Mouse (Mus musculus): Measurements from ENCODE around the gene Prl2c5. TPM values are rescaled to one million over a fixed set of nuclear protein-coding genes. Genes with fewer than 3 reads are reported as not detected.
"Not testable (repeated sequence)": the region's sequence is repeated elsewhere in the genome, so short reads cannot be mapped to it uniquely, and the experiment has no call there.

The Prl2c5 gene
- not detected in 2 replicates for polyA plus RNA-seq (2014; fragmentation: Nextera tagmentation; extraction: Ambion mirVana)

GRCm38 (mm10) chr13:13182415-13182814 lies at the start of gene Prl2c5:
Gene Prl2c5, plus strand, starts transcription at chr13:13182715.
- 64% methylated on average over 2 of the region's 2 CpGs for WGBS
- not testable (repeated sequence) for H3K4me2 ChIP-seq (ENCODE audit: low read depth, low read length, severe bottlenecking); H3K27me3 ChIP-seq (ENCODE audit: control insufficient read depth, insufficient read depth, low read length); H3K9ac ChIP-seq (ENCODE audit: low read length); H3K27ac ChIP-seq (ENCODE audit: low read depth, low read length); DNase-seq (ENCODE audit: low spot score); H3K9me3 ChIP-seq (ENCODE audit: control insufficient read depth, low read length); H3K4me1 ChIP-seq (replicated peaks; ENCODE audit: control insufficient read depth, insufficient read depth, low read length); H3K36me3 ChIP-seq (ENCODE audit: control insufficient read depth, insufficient read depth, low read length); H3K4me3 ChIP-seq (ENCODE audit: low read depth, low read length); ATAC-seq (replicated peaks; ENCODE audit: low FRiP score)

- not testable (repeated sequence) for H3K27me3 ChIP-seq (ENCODE audit: control insufficient read depth, insufficient read depth, low read length); H3K36me3 ChIP-seq (ENCODE audit: control insufficient read depth, insufficient read depth, low read length); H3K4me2 ChIP-seq (ENCODE audit: low read depth, low read length, severe bottlenecking); H3K4me1 ChIP-seq (replicated peaks; ENCODE audit: control insufficient read depth, insufficient read depth, low read length); H3K27ac ChIP-seq (ENCODE audit: low read depth, low read length); ATAC-seq (replicated peaks; ENCODE audit: low FRiP score); DNase-seq (ENCODE audit: low spot score); H3K9me3 ChIP-seq (ENCODE audit: control insufficient read depth, low read length); H3K4me3 ChIP-seq (ENCODE audit: low read depth, low read length); H3K9ac ChIP-seq (ENCODE audit: low read length)
- 66% methylated on average over 3 of the region's 7 CpGs for WGBS
Measured at GRCm38 (mm10) chr13:13162777-13163485, 19.6 kb upstream of the Prl2c5 start.

DNA sequence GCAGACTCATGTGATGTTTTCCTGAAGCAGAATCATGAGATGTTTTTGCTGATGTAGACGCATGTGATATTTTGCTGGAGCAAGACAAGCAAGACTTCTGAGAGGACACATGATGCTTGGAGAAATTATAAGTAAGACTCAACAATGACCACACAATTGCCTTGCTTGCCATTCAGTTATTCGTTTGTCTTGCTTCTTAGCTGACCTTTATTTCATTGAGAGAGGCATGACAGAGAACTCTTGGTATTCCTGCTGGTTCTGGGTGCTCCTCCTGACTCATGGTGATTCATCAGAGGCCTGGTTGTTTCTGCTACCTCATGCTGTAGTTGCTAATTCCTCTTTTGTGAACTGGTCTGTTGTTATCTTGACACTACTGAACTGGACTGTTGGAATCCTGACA lies 13.9 kb upstream of the Prl2c5 start:
- H3K4me1 ChIP-seq (replicated peaks; ENCODE audit: control insufficient read depth, insufficient read depth, low read length); H3K9me3 ChIP-seq (ENCODE audit: control insufficient read depth, low read length); ATAC-seq (replicated peaks; ENCODE audit: low FRiP score); H3K9ac ChIP-seq (ENCODE audit: low read length); H3K36me3 ChIP-seq (ENCODE audit: control insufficient read depth, insufficient read depth, low read length); H3K4me3 ChIP-seq (ENCODE audit: low read depth, low read length); DNase-seq (ENCODE audit: low spot score); H3K4me2 ChIP-seq (ENCODE audit: low read depth, low read length, severe bottlenecking); H3K27ac ChIP-seq (ENCODE audit: low read depth, low read length); H3K27me3 ChIP-seq (ENCODE audit: control insufficient read depth, insufficient read depth, low read length): not testable (repeated sequence)
- 73% methylated on average over 2 of the region's 2 CpGs for WGBS

DNA sequence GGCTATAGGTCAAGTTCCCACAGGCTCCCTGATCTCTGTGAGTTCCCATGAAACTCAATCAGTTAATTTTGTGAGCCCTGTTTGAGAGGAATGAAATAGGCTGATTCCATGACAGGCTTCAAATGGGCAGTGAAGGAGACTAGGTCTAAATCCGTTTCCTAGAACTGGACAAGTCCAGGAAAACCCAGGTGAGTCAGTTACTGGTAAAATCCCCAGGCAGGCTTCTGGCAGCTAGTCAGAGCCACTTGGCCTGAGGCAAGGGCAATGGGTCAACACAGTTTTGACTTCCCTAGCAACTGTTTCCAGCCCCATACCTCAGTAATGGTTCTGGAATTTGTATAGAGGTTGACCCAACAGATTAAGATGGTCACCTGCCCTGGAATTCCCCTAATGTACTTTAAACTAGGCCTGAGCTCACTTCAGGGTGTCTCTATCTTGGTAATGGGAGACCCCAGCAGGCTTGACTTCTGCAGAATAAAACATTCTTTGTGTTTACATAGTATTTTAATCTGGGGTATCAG lies 8.8 kb upstream of the Prl2c5 start:
- not testable (repeated sequence) for ATAC-seq (replicated peaks; ENCODE audit: low FRiP score); H3K4me1 ChIP-seq (replicated peaks; ENCODE audit: control insufficient read depth, insufficient read depth, low read length); H3K36me3 ChIP-seq (ENCODE audit: control insufficient read depth, insufficient read depth, low read length); H3K27ac ChIP-seq (ENCODE audit: low read depth, low read length); H3K27me3 ChIP-seq (ENCODE audit: control insufficient read depth, insufficient read depth, low read length); H3K4me3 ChIP-seq (ENCODE audit: low read depth, low read length); H3K9me3 ChIP-seq (ENCODE audit: control insufficient read depth, low read length); H3K9ac ChIP-seq (ENCODE audit: low read length); DNase-seq (ENCODE audit: low spot score); H3K4me2 ChIP-seq (ENCODE audit: low read depth, low read length, severe bottlenecking)
- WGBS = 62% methylated on average over 1 of the region's 1 CpGs

GRCm38 (mm10) chr13:13175736-13176135 lies 6.8 kb upstream of the Prl2c5 start:
- not testable (repeated sequence) for H3K9ac ChIP-seq (ENCODE audit: low read length); H3K36me3 ChIP-seq (ENCODE audit: control insufficient read depth, insufficient read depth, low read length); H3K4me1 ChIP-seq (replicated peaks; ENCODE audit: control insufficient read depth, insufficient read depth, low read length); DNase-seq (ENCODE audit: low spot score); H3K27me3 ChIP-seq (ENCODE audit: control insufficient read depth, insufficient read depth, low read length); H3K4me3 ChIP-seq (ENCODE audit: low read depth, low read length); H3K27ac ChIP-seq (ENCODE audit: low read depth, low read length); H3K9me3 ChIP-seq (ENCODE audit: control insufficient read depth, low read length); H3K4me2 ChIP-seq (ENCODE audit: low read depth, low read length, severe bottlenecking); ATAC-seq (replicated peaks; ENCODE audit: low FRiP score)
- WGBS = 54% methylated on average over 2 of the region's 2 CpGs

- ATAC-seq (replicated peaks; ENCODE audit: low FRiP score); H3K9ac ChIP-seq (ENCODE audit: low read length); H3K4me2 ChIP-seq (ENCODE audit: low read depth, low read length, severe bottlenecking); H3K36me3 ChIP-seq (ENCODE audit: control insufficient read depth, insufficient read depth, low read length); H3K9me3 ChIP-seq (ENCODE audit: control insufficient read depth, low read length); H3K4me1 ChIP-seq (replicated peaks; ENCODE audit: control insufficient read depth, insufficient read depth, low read length); H3K27me3 ChIP-seq (ENCODE audit: control insufficient read depth, insufficient read depth, low read length); H3K4me3 ChIP-seq (ENCODE audit: low read depth, low read length); DNase-seq (ENCODE audit: low spot score); H3K27ac ChIP-seq (ENCODE audit: low read depth, low read length): not testable (repeated sequence)
Measured at GRCm38 (mm10) chr13:13211168-13211567, 28.7 kb downstream of the Prl2c5 start.

- not testable (repeated sequence) for H3K27ac ChIP-seq (ENCODE audit: low read depth, low read length); ATAC-seq (replicated peaks; ENCODE audit: low FRiP score)
Measured at GRCm38 (mm10) chr13:13216363-13216762, 33.8 kb downstream of the Prl2c5 start.

DNA sequence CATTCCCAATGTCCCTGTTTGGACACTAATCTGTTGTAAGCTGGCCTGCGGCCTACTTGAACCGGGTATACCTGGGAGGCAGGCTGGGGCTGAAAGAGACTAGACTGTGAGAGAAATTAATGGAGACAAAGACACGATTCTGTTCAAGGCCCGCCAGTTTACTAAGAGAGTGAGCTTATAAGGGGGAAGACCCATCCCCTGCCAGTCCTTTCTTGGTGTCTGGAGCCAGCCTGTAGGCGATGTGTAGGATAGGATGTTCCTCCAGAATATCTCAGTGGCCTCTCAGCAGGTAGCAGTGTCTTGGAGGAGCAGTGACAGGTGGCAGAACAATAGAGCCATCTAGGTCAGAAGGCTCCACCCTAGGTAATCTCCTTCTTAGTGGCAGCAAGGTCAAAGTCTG lies 37.7 kb downstream of the Prl2c5 start:
- not testable (repeated sequence) for ATAC-seq (replicated peaks; ENCODE audit: low FRiP score); H3K27me3 ChIP-seq (ENCODE audit: control insufficient read depth, insufficient read depth, low read length); H3K27ac ChIP-seq (ENCODE audit: low read depth, low read length); H3K4me2 ChIP-seq (ENCODE audit: low read depth, low read length, severe bottlenecking); H3K4me1 ChIP-seq (replicated peaks; ENCODE audit: control insufficient read depth, insufficient read depth, low read length); H3K36me3 ChIP-seq (ENCODE audit: control insufficient read depth, insufficient read depth, low read length); H3K4me3 ChIP-seq (ENCODE audit: low read depth, low read length); DNase-seq (ENCODE audit: low spot score); H3K9ac ChIP-seq (ENCODE audit: low read length); H3K9me3 ChIP-seq (ENCODE audit: control insufficient read depth, low read length)
- 70% methylated on average over 5 of the region's 5 CpGs for WGBS

More at GRCm38 (mm10) chr13:13216363-13216762, 33.8 kb downstream of the Prl2c5 start:
- H3K4me1 ChIP-seq (replicated peaks; ENCODE audit: control insufficient read depth, insufficient read depth, low read length); H3K9ac ChIP-seq (ENCODE audit: low read length); H3K36me3 ChIP-seq (ENCODE audit: control insufficient read depth, insufficient read depth, low read length); H3K9me3 ChIP-seq (ENCODE audit: control insufficient read depth, low read length); H3K4me2 ChIP-seq (ENCODE audit: low read depth, low read length, severe bottlenecking); H3K27me3 ChIP-seq (ENCODE audit: control insufficient read depth, insufficient read depth, low read length); DNase-seq (ENCODE audit: low spot score); H3K4me3 ChIP-seq (ENCODE audit: low read depth, low read length): not testable (repeated sequence)
- WGBS = 91% methylated on average over 2 of the region's 2 CpGs

GRCm38 (mm10) chr13:13237456-13237855 lies 54.9 kb downstream of the Prl2c5 start:
- not testable (repeated sequence) for H3K4me2 ChIP-seq (ENCODE audit: low read depth, low read length, severe bottlenecking); ATAC-seq (replicated peaks; ENCODE audit: low FRiP score); H3K4me1 ChIP-seq (replicated peaks; ENCODE audit: control insufficient read depth, insufficient read depth, low read length); H3K9ac ChIP-seq (ENCODE audit: low read length); H3K36me3 ChIP-seq (ENCODE audit: control insufficient read depth, insufficient read depth, low read length); H3K27me3 ChIP-seq (ENCODE audit: control insufficient read depth, insufficient read depth, low read length); H3K27ac ChIP-seq (ENCODE audit: low read depth, low read length); H3K9me3 ChIP-seq (ENCODE audit: control insufficient read depth, low read length); H3K4me3 ChIP-seq (ENCODE audit: low read depth, low read length); DNase-seq (ENCODE audit: low spot score)
- WGBS = 0% methylated on average over 1 of the region's 1 CpGs
